Mouse (Mus musculus) kidney, postnatal 4 days (tissue): ENCODE results near the gene Isg20.

Experiments
- DNase-seq, 2 experiments: peaks; one replicate each; pipeline ENCODE4 v3.0.0; 2021; ENCODE audit warnings: mixed read lengths in 2 of 2

Isg20 gene

GRCm38 (mm10) chr7:78912974-78913474 is at the start of gene Isg20:
Gene Isg20, plus strand, starts transcription at chr7:78913424.
- DNase-seq, result no peak

DNA sequence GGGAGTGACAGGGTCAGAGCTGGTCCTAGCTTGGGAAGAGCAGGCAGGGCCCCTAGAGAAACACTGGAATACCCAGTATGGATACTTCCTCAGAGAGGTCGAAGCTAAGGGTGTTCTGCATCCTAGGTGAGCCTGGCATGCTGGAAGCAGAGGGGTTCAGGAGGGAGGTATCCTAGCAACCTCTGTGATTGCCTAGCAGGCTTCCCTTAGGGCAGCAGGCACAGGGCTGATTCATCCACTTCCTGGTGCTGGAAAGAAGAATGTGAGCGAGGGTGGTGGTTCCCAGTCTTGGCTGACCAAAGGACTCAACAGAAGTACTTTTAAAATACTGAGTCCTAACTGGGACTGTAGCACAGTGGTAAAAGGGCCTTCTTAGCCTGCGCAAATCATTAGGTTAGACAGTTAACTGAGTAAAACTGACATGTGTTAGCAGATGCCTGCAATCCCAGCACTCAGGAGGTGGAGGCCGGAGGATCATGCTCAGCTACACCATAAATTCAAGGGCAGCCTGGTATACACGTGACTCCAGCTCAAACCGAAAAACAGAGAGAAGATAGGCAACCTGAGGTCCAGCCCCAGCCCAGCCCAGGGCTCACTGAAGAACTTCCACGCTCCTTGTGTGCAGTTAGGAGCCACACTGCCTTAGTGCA is 49.3 kb upstream of the Isg20 start:
- DNase-seq, result no peak

- no peak for DNase-seq
These were observed 48.8 kb upstream of the Isg20 start for GRCm38 (mm10) chr7:78864446-78864802.

DNA sequence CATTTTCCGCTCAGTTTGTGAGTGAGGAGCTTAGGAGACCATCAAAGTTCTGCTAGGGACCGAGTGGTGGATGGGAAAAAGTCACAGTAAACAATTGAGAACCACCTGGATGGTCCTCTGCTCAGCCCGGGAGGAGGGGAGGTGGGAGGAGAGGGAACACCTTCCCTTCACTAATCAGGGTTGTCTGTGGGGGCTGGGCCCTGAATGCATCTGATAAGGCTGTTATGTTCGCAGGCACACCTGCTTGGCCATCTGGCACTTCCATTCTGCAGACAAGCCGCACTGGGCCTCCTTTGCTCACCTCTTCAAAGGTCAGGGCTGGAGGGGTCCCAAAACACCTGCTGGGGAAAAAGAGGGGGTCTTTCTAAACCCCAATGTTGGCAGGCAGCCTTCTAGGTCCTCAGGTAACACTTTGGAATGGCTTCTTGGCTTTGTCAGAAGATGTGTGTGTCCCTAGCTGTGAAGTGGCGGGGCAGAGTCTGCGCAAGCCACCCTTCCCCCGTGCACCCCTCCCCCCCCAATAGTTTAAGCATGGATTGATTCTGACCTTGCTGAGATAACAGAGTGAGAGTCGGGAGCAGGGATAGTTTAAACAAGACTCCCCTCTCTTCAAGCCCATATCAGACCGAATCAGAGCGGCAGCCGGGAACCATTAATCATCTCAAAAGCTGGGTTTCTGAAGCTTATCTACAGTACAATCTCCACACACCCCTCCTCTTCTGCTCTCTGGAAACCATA is 47.8 kb upstream of the Isg20 start:
- DNase-seq, result no peak

GRCm38 (mm10) chr7:78868731-78869130 is 44.5 kb upstream of the Isg20 start:
- DNase-seq, result no peak

GRCm38 (mm10) chr7:78872366-78872765 is 40.9 kb upstream of the Isg20 start:
- DNase-seq, result no peak

DNA sequence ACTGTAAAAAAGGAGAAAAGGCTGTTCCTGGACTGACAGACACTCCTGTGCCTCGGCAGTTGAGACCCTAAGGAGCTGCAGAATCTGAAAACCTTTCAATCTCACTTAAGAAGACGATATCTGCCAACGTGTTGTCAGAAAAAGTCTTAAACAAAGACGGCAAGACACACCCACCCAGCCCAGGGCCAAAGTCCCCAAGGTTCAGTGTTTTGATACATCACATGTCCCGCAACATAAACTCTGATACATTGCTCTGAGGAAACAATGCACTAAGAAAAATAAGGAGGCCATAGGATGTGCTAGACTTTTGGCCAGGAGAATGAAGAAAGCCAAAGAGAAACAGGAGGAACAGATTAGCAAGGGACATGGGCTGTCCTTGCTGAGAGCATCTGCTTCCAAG is 40.4 kb upstream of the Isg20 start:
- no peak for DNase-seq

DNA sequence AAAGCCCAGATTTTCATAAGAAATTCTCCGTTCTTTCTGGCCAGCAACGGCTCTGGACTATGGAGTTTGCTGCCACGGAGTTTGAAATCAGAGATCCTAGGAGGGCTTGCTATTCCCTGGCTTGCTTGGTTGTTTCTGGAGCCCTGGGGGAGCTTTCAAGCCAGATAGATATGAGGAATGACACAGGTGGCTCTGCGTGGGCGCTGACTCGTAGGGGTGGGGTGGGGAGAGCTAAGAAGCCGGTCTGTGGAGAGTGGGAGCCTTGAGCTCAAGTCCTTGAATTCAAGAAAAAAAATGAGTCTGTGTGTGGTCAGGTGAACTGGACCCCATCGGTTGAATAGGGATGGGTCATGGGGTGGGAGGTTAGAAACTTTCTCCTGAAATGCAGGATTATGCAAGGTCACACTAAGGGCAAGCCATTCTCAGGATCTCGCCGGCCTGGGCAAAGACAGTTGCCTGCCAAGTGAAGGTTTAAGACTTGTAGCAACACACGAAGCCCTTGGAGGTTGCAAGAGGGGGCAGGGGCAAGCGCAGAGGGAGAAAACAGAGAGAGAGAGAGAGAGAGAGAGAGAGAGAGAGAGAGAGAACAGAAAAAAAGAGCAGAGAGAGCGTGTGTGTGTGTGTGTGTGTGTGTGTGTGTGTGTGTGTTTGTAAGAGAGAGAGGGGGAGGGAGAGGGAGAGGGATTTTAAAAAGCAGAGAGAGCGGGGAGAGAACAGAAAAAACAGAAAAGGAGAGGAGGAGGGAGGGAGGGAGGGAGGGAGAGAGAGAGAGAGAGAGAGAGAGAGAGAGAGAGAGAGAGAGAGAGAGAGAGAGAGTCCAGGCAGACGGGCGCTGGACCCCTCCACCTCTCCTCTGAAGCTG is 31.4 kb upstream of the Isg20 start:
- no peak for DNase-seq

DNA sequence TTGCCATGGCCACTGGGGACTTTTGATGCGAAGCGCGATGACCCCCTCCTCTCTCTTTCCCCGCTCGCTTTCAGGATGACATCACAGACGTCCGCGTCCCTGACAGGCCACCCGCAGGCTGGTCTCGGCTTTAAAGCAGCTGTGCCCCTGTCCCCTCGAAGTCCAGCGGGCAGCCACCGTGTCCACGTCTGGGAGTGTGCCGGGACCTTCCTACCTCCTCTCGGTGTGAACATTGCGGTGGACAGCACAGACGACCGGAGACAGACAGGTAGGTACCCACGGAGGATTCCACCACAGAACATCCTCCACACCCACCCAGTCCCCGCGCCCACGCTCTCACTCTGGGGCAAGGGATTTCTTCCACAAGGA is 30.8 kb upstream of the Isg20 start:
- DNase-seq, result peak in 1 of 2 experiments; percentile 19

DNA sequence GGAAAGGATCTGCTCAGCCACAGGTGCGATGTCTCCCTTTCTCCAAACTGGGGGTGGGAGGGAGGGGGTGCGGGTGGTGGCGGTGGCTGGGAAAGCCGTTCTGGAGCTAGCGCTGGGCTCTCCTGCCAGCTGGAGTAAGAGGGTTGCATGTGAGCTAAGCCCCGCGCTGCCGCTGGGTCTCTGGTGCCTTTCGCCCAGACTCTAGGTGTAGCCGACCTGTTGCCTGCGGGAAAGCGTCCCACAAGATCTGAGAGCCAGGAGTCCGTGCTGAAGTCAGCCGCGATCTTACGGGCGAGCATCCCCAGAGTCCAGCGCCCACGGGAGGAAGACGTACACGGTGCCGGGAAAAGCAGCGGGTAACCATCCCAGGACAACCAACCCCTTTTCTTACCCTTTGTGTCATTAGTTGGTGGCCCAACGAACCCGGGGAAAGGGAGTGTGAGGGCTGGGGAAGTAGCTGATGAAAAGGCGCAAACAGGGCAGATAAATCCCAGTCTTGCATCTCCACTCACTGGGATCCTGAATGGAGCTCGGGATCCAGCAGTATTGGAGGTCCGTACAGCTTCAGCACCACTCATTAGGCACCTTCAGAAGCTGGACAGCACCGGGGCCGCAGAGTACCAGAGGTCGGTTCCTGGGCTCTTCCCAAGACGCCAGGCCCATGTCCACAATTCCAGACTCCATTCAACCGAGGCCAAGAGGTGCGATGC is 30.1 kb upstream of the Isg20 start:
- DNase-seq, result peak in 1 of 2 experiments; percentile 35

GRCm38 (mm10) chr7:78883726-78884060 is 29.5 kb upstream of the Isg20 start:
- no peak for DNase-seq

- DNase-seq, result no peak
These were observed 29.1 kb upstream of the Isg20 start for GRCm38 (mm10) chr7:78884139-78884538.

- DNase-seq, result no peak
These were observed 27.8 kb upstream of the Isg20 start for GRCm38 (mm10) chr7:78885404-78885803.

DNA sequence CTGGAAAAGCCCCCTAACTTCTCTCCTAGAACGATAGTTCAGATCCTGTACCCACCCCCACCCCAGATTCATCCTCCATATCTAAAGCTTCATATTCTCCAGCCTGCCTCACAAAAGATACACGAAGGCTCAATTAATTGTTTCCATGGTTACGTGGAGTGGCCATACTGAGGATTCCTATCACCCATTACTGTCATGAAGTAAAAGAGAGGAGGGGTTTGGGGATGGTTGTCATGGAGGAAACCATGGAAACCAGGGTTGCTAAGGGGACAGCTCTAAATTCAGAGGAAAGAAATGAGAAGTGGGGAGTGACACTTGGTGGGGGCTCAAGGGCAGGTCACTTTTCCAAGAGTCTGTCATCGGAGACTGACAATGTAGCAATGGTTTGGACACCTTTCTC is 26.7 kb upstream of the Isg20 start:
- no peak for DNase-seq

- DNase-seq, result peak in 1 of 2 experiments; percentile 5
These were observed 25.8 kb upstream of the Isg20 start for GRCm38 (mm10) chr7:78887431-78887842.

DNA sequence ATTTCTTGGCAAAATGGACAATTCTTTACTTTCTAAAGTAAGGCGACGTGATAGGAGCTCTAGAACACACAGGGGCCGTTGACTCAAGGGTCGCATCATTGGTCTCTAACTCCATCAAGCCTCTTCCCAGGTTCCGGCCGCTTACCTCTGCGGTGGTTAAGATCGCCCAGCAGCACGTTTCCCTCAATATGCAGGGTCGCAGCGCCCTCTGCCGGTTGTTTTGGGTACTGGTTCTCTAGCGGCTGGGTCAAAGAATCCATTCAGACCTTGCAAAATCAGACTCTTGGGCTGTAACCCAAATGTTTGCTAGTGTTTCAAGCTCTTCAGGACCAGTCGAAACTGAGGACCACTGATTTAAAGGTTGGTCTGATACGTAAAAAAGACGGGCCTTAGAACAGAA is 22.6 kb upstream of the Isg20 start:
- peak; percentile 91 to 95 for DNase-seq

DNA sequence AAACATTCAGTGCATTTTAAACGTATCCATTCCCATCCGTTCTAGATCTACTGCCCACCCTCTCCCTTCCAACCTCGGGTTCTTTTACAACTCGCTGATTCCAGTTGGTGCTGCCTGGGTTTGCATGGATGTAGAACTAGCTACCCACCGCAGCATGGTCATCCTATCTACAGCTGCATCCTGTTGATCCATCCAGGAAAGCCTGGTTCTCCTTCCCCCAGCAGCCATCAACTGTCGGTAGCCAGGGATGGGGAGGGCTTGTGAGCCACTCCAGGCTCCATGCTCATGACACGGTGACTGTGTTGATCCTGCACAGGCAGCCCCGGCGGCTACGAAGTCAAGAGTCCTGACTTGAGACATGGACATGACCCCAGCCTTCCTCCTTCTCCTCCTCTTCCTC is 19.3 kb upstream of the Isg20 start:
- DNase-seq, result peak in 1 of 2 experiments; percentile 1

DNA sequence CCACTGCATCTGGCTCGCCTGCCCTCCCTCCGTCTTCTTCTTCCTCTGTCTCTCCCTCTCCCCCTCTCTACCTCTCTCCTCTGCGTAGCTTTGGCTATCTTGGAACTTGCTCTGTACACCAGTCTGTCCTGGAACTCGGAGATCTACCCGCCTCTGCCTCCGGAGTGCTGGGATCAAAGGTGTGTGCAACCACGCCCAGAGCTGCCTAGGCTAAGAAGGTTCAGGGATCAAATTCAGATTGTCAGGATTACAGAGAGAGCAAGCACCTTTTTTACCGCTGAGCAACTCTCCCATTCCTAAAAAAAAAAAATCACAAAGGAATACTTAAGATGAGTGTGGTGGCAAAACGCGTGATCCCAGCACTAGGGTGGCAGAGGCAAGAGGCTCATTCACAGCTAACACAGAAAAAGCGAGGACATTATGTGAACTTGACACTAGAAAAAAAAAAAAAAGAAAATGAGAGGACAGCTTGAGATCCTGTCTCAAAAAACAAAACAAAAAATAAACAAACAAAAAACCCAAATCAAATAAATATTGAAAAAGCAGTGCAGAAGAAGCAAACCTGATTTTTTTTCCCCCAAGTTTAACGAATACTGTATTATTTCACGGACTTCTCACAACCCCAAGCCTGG is 18.1 kb upstream of the Isg20 start:
- DNase-seq, result no peak

GRCm38 (mm10) chr7:78895653-78896333 is 17.4 kb upstream of the Isg20 start, which contains the start of gene Aen:
Gene Aen, plus strand, starts transcription at chr7:78895854.
- DNase-seq, result peak; percentile 99 to 100

- peak in 1 of 2 experiments; percentile 1 for DNase-seq
These were observed 15.7 kb upstream of the Isg20 start for GRCm38 (mm10) chr7:78897567-78897966.

GRCm38 (mm10) chr7:78903174-78903870 is 9.9 kb upstream of the Isg20 start:
- no peak for DNase-seq
